Mouse (Mus musculus) heart, postnatal 0 days (tissue): ENCODE results near the gene Ppp1r14a.

Experiments
- CTCF ChIP-seq: IDR thresholded peaks from 2 replicates; pipeline ENCODE4 v1.5.1; 2016; ENCODE audit warnings: antibody characterized with exemption, control low read depth, low read depth
- EP300 ChIP-seq: IDR thresholded peaks from 2 replicates; pipeline ENCODE4 v1.6.1; 2016; ENCODE audit warnings: antibody characterized with exemption, low read depth

DNA sequence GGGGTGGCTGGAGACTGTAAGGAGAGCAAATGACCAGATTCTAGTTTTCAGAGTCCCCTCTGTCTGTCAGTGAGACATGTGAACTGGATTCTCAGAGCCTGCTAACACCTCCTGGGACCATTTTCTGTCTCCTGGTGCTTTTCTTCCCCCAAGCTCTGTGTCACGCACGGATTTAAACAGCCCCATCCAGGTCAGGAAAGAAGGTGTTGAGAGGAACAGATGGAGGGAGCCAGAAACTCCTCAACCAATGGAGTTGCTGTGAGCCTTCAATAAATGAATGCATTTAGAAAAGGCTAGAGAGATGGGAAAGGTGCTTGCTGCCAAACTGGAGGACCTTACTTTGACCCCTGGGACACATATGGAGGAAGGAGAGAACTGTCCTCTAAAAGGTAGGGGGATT, 48.7 kb downstream of the Ppp1r14a start:
- TF ChIP-seq EP300 (no peak), CTCF (no peak)
